8 mouse cellular contexts compared by ENCODE assay signal in genomic region chr19:36534011-36534765, GRCm38 (mm10). TPM values are rescaled to one million over a fixed set of nuclear protein-coding genes. Genes with fewer than 3 reads are reported as not detected.
DNase-seq lines count a peak whose midpoint lies in the region; ATAC-seq lines count a peak whose summit lies in the region.
"Had no signal": no experiment of that assay in that cellular context is flagged by ENCODE, and none has a peak within 500 bp of the region (broad histone marks: within the 10 kb centered on the region; RNA-seq: fewer than 3 reads in every experiment).

No protein-coding gene starts in this region.

- peak; percentile 68 for ATAC-seq in embryonic facial prominence, embryonic 14.5 days (ENCODE audit: low read depth)
- peak; percentile 75 for ATAC-seq in hindbrain, embryonic 14.5 days (ENCODE audit: low FRiP score)
- ATAC-seq in midbrain, embryonic 12.5 days (ENCODE audit: low FRiP score, low read depth), result peak; percentile 64

- H3K9me3 ChIP-seq in embryonic facial prominence, embryonic 14.5 days (ENCODE audit: control insufficient read depth, low read length), result no peaks in the 10 kb centered on the region
- H3K9me3 ChIP-seq in hindbrain, embryonic 14.5 days (ENCODE audit: control insufficient read depth, low read length), result no peaks in the 10 kb centered on the region
- H3K9me3 ChIP-seq in midbrain, embryonic 12.5 days, result no peaks in the 10 kb centered on the region

- no peaks in the 10 kb centered on the region for H3K36me3 ChIP-seq in embryonic facial prominence, embryonic 14.5 days (ENCODE audit: control insufficient read depth, insufficient read depth, low read length)
- H3K36me3 ChIP-seq in hindbrain, embryonic 14.5 days (replicated peaks; ENCODE audit: control insufficient read depth, insufficient read depth), result no peaks in the 10 kb centered on the region
- H3K36me3 ChIP-seq in midbrain, embryonic 12.5 days, result no peaks in the 10 kb centered on the region

- H3K9ac ChIP-seq in embryonic facial prominence, embryonic 14.5 days (ENCODE audit: low read depth, low read length), result no peak overlapping the region
- H3K9ac ChIP-seq in hindbrain, embryonic 14.5 days, result no peak overlapping the region
- no peak overlapping the region; the same call in 1 of the 2 replicates for H3K9ac ChIP-seq in midbrain, embryonic 12.5 days (replicated peaks)

- peaks cover 10% of the 10 kb centered on the region for H3K4me1 ChIP-seq in embryonic facial prominence, embryonic 14.5 days (ENCODE audit: control insufficient read depth, insufficient read depth, low read length)
- peaks cover 16% of the 10 kb centered on the region for H3K4me1 ChIP-seq in hindbrain, embryonic 14.5 days (replicated peaks; ENCODE audit: control insufficient read depth, insufficient read depth, low read length)
- peaks cover 34% of the 10 kb centered on the region for H3K4me1 ChIP-seq in midbrain, embryonic 12.5 days

- peak overlapping the region; percentile 41 for H3K4me2 ChIP-seq in embryonic facial prominence, embryonic 14.5 days (ENCODE audit: low read depth, low read length)
- H3K4me2 ChIP-seq in hindbrain, embryonic 14.5 days (replicated peaks), result peak overlapping the region; percentile 37
- peak overlapping the region; percentile 37 for H3K4me2 ChIP-seq in midbrain, embryonic 12.5 days (replicated peaks)

- DNase-seq in ES-CJ7 (ENCODE audit: low read depth, low spot score), result peak; percentile 73
- DNase-seq in adrenal gland, adult 8-10 months, result peak; percentile 32
- peak; percentile 64 for DNase-seq in embryonic facial prominence, embryonic 14.5 days (ENCODE audit: low spot score)
- DNase-seq in hindbrain, embryonic 14.5 days (ENCODE audit: low spot score), result no peak
- peak; percentile 69 to 71 for DNase-seq in layer of hippocampus, postnatal 36 days
- DNase-seq in thymus, postnatal 10 days (ENCODE audit: low spot score in 2 of 2), result peak; percentile 34

- H3K4me3 ChIP-seq in embryonic facial prominence, embryonic 14.5 days (ENCODE audit: low read depth, low read length), result no peak overlapping the region
- H3K4me3 ChIP-seq in hindbrain, embryonic 14.5 days (replicated peaks; ENCODE audit: low read length), result no peak overlapping the region
- H3K4me3 ChIP-seq in midbrain, embryonic 12.5 days, result 0 out of 2 replicates have a peak overlapping the region, but pooled peaks have one; percentile 4

- WGBS in embryonic facial prominence, embryonic 14.5 days, result 39% methylated on average over 17 of the region's 17 CpGs
- WGBS in hindbrain, embryonic 14.5 days, result 24% methylated on average over 17 of the region's 17 CpGs
- 46% methylated on average over 17 of the region's 17 CpGs for whole genome bisulfite sequencing in midbrain, embryonic 12.5 days

- H3K27ac ChIP-seq in embryonic facial prominence, embryonic 14.5 days (replicated peaks; ENCODE audit: low read depth, low read length), result peak overlapping the region; percentile 16
- peak overlapping the region; percentile 80 for H3K27ac ChIP-seq in hindbrain, embryonic 14.5 days
- peak overlapping the region; percentile 69 for H3K27ac ChIP-seq in midbrain, embryonic 12.5 days (replicated peaks)
- H3K27ac ChIP-seq: heart, adult 2 months had no signal

- no peaks in the 10 kb centered on the region for H3K27me3 ChIP-seq in embryonic facial prominence, embryonic 14.5 days (replicated peaks; ENCODE audit: control insufficient read depth, insufficient read depth, low read length)
- no peaks in the 10 kb centered on the region for H3K27me3 ChIP-seq in hindbrain, embryonic 14.5 days (ENCODE audit: control insufficient read depth, insufficient read depth, low read length)
- H3K27me3 ChIP-seq in midbrain, embryonic 12.5 days, result peaks cover 18% of the 10 kb centered on the region; the same call in 1 of the 2 replicates

RNA-seq across cellular contexts. Expression of gene Hectd2, which starts 20.3 kb away (rescaled TPM):
- 1 to 10 TPM; 1.5 to 4.0 (median 2.8) TPM for total RNA-seq in adrenal gland, adult 8-10 months (2022)
- 4.3 and 4.9 TPM in 2 replicates for polyA plus RNA-seq in embryonic facial prominence, embryonic 14.5 days (2014; fragmentation: Nextera tagmentation; extraction: Ambion mirVana)
- polyA plus RNA-seq in hindbrain, embryonic 14.5 days (2014; fragmentation: Nextera tagmentation; extraction: Ambion mirVana), result 17.7 TPM in 2 replicates
- 10 to 100 TPM; 40.3 to 49.3 TPM for total RNA-seq in layer of hippocampus, postnatal 36 days (2021)
- polyA plus RNA-seq in midbrain, embryonic 12.5 days (2016; fragmentation: Nextera tagmentation; extraction: Ambion mirVana), result 6.6 and 7.0 TPM in 2 replicates

Comparison
In these comparisons a context has a peak if more than half of its experiments do, and no peak if none do; other contexts are left out.
1. H3K27ac ChIP-seq: peak in every context shown above with its lines; median percentile 80 in hindbrain, embryonic 14.5 days; 69 in midbrain, embryonic 12.5 days; 16 in embryonic facial prominence, embryonic 14.5 days.